Mouse (Mus musculus) kidney, adult 2 months (tissue): ENCODE results near the gene Dbx1.

ENCODE experiments used
- CTCF ChIP-seq: fragments of 200-500 bp; conservative IDR thresholded peaks from 2 replicates; pipeline ENCODE4 v1.5.1; 2011; ENCODE audit warnings: low read depth, mild to moderate bottlenecking, control low read depth, low read length, moderate library complexity, mixed read lengths; ENCODE audit not compliant: insufficient read depth, insufficient read length
- POLR2A ChIP-seq: fragments of 200-500 bp; IDR thresholded peaks from one replicate; pipeline ENCODE4 v1.6.1; 2011; ENCODE audit warnings: low read depth, low read length, control low read depth

DNA sequence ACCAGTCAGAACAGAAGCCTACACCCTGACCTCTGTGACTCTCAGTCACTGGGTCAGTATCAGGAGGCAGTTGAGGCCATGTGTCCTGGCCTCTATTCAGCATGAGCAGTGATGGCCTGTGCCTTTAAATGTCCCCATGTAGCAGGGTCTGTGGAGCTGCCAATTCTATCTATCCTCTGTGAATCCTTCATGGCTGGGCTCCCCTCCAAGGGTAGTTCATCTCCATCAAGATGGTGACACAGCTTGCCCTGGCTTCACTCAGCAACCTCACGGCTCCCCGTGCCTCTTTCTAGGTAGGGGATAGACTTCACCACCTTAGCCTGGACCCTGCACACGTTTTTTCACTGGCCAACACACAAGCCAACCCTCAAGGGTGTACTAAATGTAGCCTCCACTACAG, 38.9 kb downstream of the Dbx1 start:
- TF ChIP-seq CTCF (no peak), POLR2A (no peak)
